Comparison of ENCODE assay signal across 7 mouse cellular contexts in genomic region chr8:72492622-72493081, GRCm38 (mm10). TPM values are rescaled to one million over a fixed set of nuclear protein-coding genes. Genes with fewer than 3 reads are reported as not detected.
DNase-seq lines count a peak whose midpoint lies in the region; ATAC-seq and TF ChIP-seq lines count a peak whose summit lies in the region.

No protein-coding gene starts in this region.

- peak overlapping the region; percentile 90 for H3K4me2 ChIP-seq in intestine, postnatal 0 days (replicated peaks; ENCODE audit: low read depth)
- peak overlapping the region; percentile 81 for H3K4me2 ChIP-seq in midbrain, embryonic 12.5 days (replicated peaks)

- H3K27me3 ChIP-seq in embryonic facial prominence, embryonic 10.5 days (replicated peaks; ENCODE audit: low read depth, poor library complexity, severe bottlenecking): no peaks in the 10 kb centered on the region
- no peaks in the 10 kb centered on the region for H3K27me3 ChIP-seq in intestine, postnatal 0 days (replicated peaks; ENCODE audit: control insufficient read depth, insufficient read depth, low read length)
- no peaks in the 10 kb centered on the region for H3K27me3 ChIP-seq in midbrain, embryonic 12.5 days
- H3K27me3 ChIP-seq in small intestine, adult 2 months (ENCODE audit: control insufficient read depth, insufficient read depth, low read length): no peaks in the 10 kb centered on the region

- peaks cover 34% of the 10 kb centered on the region for H3K4me1 ChIP-seq in embryonic facial prominence, embryonic 10.5 days
- H3K4me1 ChIP-seq in intestine, postnatal 0 days (replicated peaks; ENCODE audit: control insufficient read depth, insufficient read depth, low read length): peaks cover 2% of the 10 kb centered on the region; the same call in 1 of the 2 replicates
- H3K4me1 ChIP-seq in midbrain, embryonic 12.5 days: peaks cover 31% of the 10 kb centered on the region
- peaks cover 16% of the 10 kb centered on the region for H3K4me1 ChIP-seq in small intestine, adult 2 months (ENCODE audit: control insufficient read depth, insufficient read depth, insufficient read length, low read length)

- H3K4me3 ChIP-seq in embryonic facial prominence, embryonic 10.5 days: peak overlapping the region; percentile 95
- H3K4me3 ChIP-seq in intestine, postnatal 0 days (ENCODE audit: low read depth, low read length): peak overlapping the region; percentile 95
- H3K4me3 ChIP-seq in midbrain, embryonic 12.5 days: peak overlapping the region; percentile 96
- peak overlapping the region; percentile 79 for H3K4me3 ChIP-seq in small intestine, adult 2 months (ENCODE audit: low read depth, low read length)

- TF ChIP-seq POLR2A in small intestine, adult 2 months (IDR thresholded peaks at IDR 0.05; ENCODE audit: low read depth, low read length): no peak

- intact Hi-C loops in left cerebral cortex, postnatal 4 days (cut with DNase I): loop anchor here (5.0 kb wide), 1 partner anchor 55 kb away; the partner anchor contains the start of gene Med26

- H3K9ac ChIP-seq in intestine, postnatal 0 days (ENCODE audit: low read depth, low read length): peak overlapping the region; percentile 94
- H3K9ac ChIP-seq in midbrain, embryonic 12.5 days (replicated peaks): peak overlapping the region; percentile 81

- DNase-seq in adrenal gland, postnatal 10 days: peak; percentile 100
- peak; percentile 99 for DNase-seq in embryonic facial prominence, embryonic 10.5 days (ENCODE audit: low spot score)
- peak; percentile 79 for DNase-seq in gonadal fat pad, adult 2 months (ENCODE audit: low read depth)
- DNase-seq in left cerebral cortex, postnatal 4 days: peak; percentile 99

- H3K9me3 ChIP-seq in embryonic facial prominence, embryonic 10.5 days: no peaks in the 10 kb centered on the region
- no peaks in the 10 kb centered on the region for H3K9me3 ChIP-seq in intestine, postnatal 0 days (ENCODE audit: control insufficient read depth)
- H3K9me3 ChIP-seq in midbrain, embryonic 12.5 days: no peaks in the 10 kb centered on the region

- peaks cover 63% of the 10 kb centered on the region for H3K36me3 ChIP-seq in embryonic facial prominence, embryonic 10.5 days (replicated peaks)
- peaks cover 46% of the 10 kb centered on the region for H3K36me3 ChIP-seq in intestine, postnatal 0 days (ENCODE audit: control insufficient read depth, insufficient read depth)
- H3K36me3 ChIP-seq in midbrain, embryonic 12.5 days: peaks cover 40% of the 10 kb centered on the region
- peaks cover 33% of the 10 kb centered on the region for H3K36me3 ChIP-seq in small intestine, adult 2 months (ENCODE audit: control insufficient read depth, insufficient read depth, low read length)

- WGBS in embryonic facial prominence, embryonic 10.5 days: under 1% methylated on average over 56 of the region's 56 CpGs
- WGBS in intestine, postnatal 0 days: under 1% methylated on average over 51 of the region's 56 CpGs
- under 1% methylated on average over 51 of the region's 56 CpGs for whole genome bisulfite sequencing in midbrain, embryonic 12.5 days
- WGBS in small intestine, adult 2 months: under 1% methylated on average over 55 of the region's 56 CpGs

- peak overlapping the region; percentile 85 for H3K27ac ChIP-seq in embryonic facial prominence, embryonic 10.5 days (replicated peaks)
- peak overlapping the region; percentile 95 for H3K27ac ChIP-seq in intestine, postnatal 0 days (ENCODE audit: low read depth, low read length)
- peak overlapping the region; percentile 63 for H3K27ac ChIP-seq in midbrain, embryonic 12.5 days (replicated peaks)
- H3K27ac ChIP-seq in small intestine, adult 2 months (ENCODE audit: insufficient read depth, low read depth, low read length): peak overlapping the region; percentile 59; the same call in 1 of the 2 replicates

- TF ChIP-seq CTCF in intestine, postnatal 0 days (IDR thresholded peaks at IDR 0.05; ENCODE audit: low read depth): no peak
- TF ChIP-seq CTCF in small intestine, adult 2 months (IDR thresholded peaks at IDR 0.05; ENCODE audit: extremely low read depth, insufficient read length, insufficient replicate concordance, low read depth, low read length): no peak

- ATAC-seq in intestine, postnatal 0 days: peak; percentile 95
- ATAC-seq in midbrain, embryonic 12.5 days (ENCODE audit: low FRiP score, low read depth): peak; percentile 97

RNA-seq across cellular contexts. Expression of gene Slc35e1, which starts 0.2 kb away (rescaled TPM):
- 10 to 100 TPM; 28.1 to 29.6 TPM for total RNA-seq in adrenal gland, postnatal 10 days (2021)
- 20.2 and 22.8 TPM in 2 replicates for polyA plus RNA-seq in embryonic facial prominence, embryonic 10.5 days (2016; fragmentation: Nextera tagmentation; extraction: Ambion mirVana)
- 65.5 and 66.4 TPM in 2 replicates for polyA plus RNA-seq in gonadal fat pad, adult 2 months (2012; rRNA removed)
- polyA plus RNA-seq in intestine, postnatal 0 days (2015; fragmentation: Nextera tagmentation; extraction: Ambion mirVana): 18.1 and 21.8 TPM in 2 replicates
- 10 to 100 TPM; 35.2 to 39.2 TPM for total RNA-seq in left cerebral cortex, postnatal 4 days (2021)
- 23.0 and 24.3 TPM in 2 replicates for polyA plus RNA-seq in midbrain, embryonic 12.5 days (2016; fragmentation: Nextera tagmentation; extraction: Ambion mirVana)
- polyA plus RNA-seq in small intestine, adult 2 months (2012; rRNA removed): 87.7 and 167 TPM in 2 replicates

RNA-seq across cellular contexts. Expression of gene Cherp, which starts 17.6 kb away (rescaled TPM):
- 10 to 100 TPM; 49.2 to 57.8 TPM for total RNA-seq in adrenal gland, postnatal 10 days (2021)
- 112 and 115 TPM in 2 replicates for polyA plus RNA-seq in embryonic facial prominence, embryonic 10.5 days (2016; fragmentation: Nextera tagmentation; extraction: Ambion mirVana)
- polyA plus RNA-seq in gonadal fat pad, adult 2 months (2012; rRNA removed): 24.6 and 44.4 TPM in 2 replicates
- 17.8 and 19.4 TPM in 2 replicates for polyA plus RNA-seq in intestine, postnatal 0 days (2015; fragmentation: Nextera tagmentation; extraction: Ambion mirVana)
- 10 to 100 TPM; 75.6 to 85.4 TPM for total RNA-seq in left cerebral cortex, postnatal 4 days (2021)
- polyA plus RNA-seq in midbrain, embryonic 12.5 days (2016; fragmentation: Nextera tagmentation; extraction: Ambion mirVana): 76.6 and 82.8 TPM in 2 replicates
- 32.8 and 43.8 TPM in 2 replicates for polyA plus RNA-seq in small intestine, adult 2 months (2012; rRNA removed)

RNA-seq across cellular contexts. Expression of gene 1700030K09Rik, which starts 49.0 kb away (rescaled TPM):
- 10 to 100 TPM in 1 of 2 experiments, 1 to 10 TPM in 1; 6.8 to 12.7 TPM for total RNA-seq in adrenal gland, postnatal 10 days (2021)
- 14.5 and 16.1 TPM in 2 replicates for polyA plus RNA-seq in embryonic facial prominence, embryonic 10.5 days (2016; fragmentation: Nextera tagmentation; extraction: Ambion mirVana)
- 7.6 and 8.1 TPM in 2 replicates for polyA plus RNA-seq in gonadal fat pad, adult 2 months (2012; rRNA removed)
- 3.6 and 3.8 TPM in 2 replicates for polyA plus RNA-seq in intestine, postnatal 0 days (2015; fragmentation: Nextera tagmentation; extraction: Ambion mirVana)
- 10 to 100 TPM; 14.1 to 15.5 TPM for total RNA-seq in left cerebral cortex, postnatal 4 days (2021)
- polyA plus RNA-seq in midbrain, embryonic 12.5 days (2016; fragmentation: Nextera tagmentation; extraction: Ambion mirVana): 16.4 and 18.2 TPM in 2 replicates
- 1.8 and 3.2 TPM in 2 replicates for polyA plus RNA-seq in small intestine, adult 2 months (2012; rRNA removed)

RNA-seq across cellular contexts. Expression of gene Calr3, which starts 49.0 kb away (rescaled TPM):
- total RNA-seq in adrenal gland, postnatal 10 days (2021): 1 to 10 TPM; 4.0 to 4.1 TPM
- polyA plus RNA-seq in embryonic facial prominence, embryonic 10.5 days (2016; fragmentation: Nextera tagmentation; extraction: Ambion mirVana): 1.2 and 1.4 TPM in 2 replicates
- 0.81 and 1.7 TPM in 2 replicates for polyA plus RNA-seq in gonadal fat pad, adult 2 months (2012; rRNA removed)
- 0.46 and 0.55 TPM in 2 replicates for polyA plus RNA-seq in intestine, postnatal 0 days (2015; fragmentation: Nextera tagmentation; extraction: Ambion mirVana)
- 1 to 10 TPM in 1 of 2 experiments, under 1 TPM in 1; 0.74 to 1.1 TPM for total RNA-seq in left cerebral cortex, postnatal 4 days (2021)
- polyA plus RNA-seq in midbrain, embryonic 12.5 days (2016; fragmentation: Nextera tagmentation; extraction: Ambion mirVana): 1.4 and 1.7 TPM in 2 replicates
- not detected in 2 replicates for polyA plus RNA-seq in small intestine, adult 2 months (2012; rRNA removed)

RNA-seq across cellular contexts. Expression of gene Med26, which starts 55.4 kb away (rescaled TPM):
- total RNA-seq in adrenal gland, postnatal 10 days (2021): 10 to 100 TPM; 10.1 to 10.2 TPM
- polyA plus RNA-seq in embryonic facial prominence, embryonic 10.5 days (2016; fragmentation: Nextera tagmentation; extraction: Ambion mirVana): 20.1 and 20.2 TPM in 2 replicates
- polyA plus RNA-seq in gonadal fat pad, adult 2 months (2012; rRNA removed): 7.3 and 10.0 TPM in 2 replicates
- polyA plus RNA-seq in intestine, postnatal 0 days (2015; fragmentation: Nextera tagmentation; extraction: Ambion mirVana): 6.4 and 7.8 TPM in 2 replicates
- total RNA-seq in left cerebral cortex, postnatal 4 days (2021): 10 to 100 TPM; 13.3 to 13.8 TPM
- polyA plus RNA-seq in midbrain, embryonic 12.5 days (2016; fragmentation: Nextera tagmentation; extraction: Ambion mirVana): 19.1 and 19.6 TPM in 2 replicates
- polyA plus RNA-seq in small intestine, adult 2 months (2012; rRNA removed): 7.8 and 15.1 TPM in 2 replicates

Comparison
In these comparisons a context has a peak if more than half of its experiments do, and no peak if none do; other contexts are left out.
1. Peak in every context shown above with its lines: DNase-seq, ATAC-seq, H3K4me3 ChIP-seq and H3K27ac ChIP-seq.